Mouse (Mus musculus): Measurements from ENCODE around the gene Gipc3.

Gipc3 gene

DNA sequence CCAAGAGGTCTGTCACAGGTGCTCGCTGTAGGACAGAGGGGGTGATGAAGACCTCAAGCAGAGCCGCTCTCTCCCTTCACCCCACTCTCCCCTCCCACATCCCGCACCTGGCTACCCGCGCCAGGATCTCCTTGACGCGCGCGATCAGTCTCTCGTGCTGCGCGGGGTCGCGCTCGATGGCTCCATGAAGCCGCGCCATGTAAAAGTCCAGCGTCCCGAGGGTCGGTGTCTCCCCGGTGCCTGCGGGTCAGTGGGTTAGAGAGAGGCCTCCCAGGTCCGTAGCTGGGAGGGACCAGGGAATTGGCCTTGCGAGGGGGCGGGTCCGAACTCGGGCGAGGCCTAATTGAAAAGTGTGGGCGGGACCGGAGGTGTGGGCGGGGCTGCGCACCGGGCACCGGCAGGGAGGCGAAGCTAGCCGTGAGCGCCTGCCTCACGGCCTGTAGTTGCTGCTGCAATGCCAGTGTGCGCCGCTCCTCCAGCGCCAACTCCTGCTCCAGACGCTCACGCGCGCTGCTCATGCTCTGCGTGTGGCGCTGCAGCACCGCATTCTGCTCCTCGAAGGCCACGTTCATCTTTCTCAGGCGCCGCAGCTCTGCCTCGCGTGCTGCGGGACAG, 3.5 kb upstream of the Gipc3 start:
- DNase-seq (ENCODE audit: low spot score) = no peak

DNA sequence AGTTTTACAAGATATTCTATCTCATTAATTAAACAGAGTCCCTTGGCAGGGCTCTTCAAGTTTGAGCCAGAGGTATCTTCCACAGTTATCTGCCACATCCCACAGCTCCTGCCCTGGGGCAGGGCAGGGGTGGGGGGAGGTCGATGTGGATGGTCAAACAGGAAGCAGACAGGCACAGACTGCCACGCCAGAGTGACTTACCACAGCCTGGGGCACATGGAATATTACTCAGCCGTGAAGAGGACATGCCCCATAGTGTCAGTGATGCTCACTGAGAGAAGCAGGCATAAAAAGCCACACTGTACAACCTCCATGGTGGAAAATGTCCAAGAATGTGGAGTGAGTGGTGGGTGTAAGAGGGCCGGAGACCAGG, 2.1 kb upstream of the Gipc3 start:
- no peak for DNase-seq (ENCODE audit: low spot score)

DNA sequence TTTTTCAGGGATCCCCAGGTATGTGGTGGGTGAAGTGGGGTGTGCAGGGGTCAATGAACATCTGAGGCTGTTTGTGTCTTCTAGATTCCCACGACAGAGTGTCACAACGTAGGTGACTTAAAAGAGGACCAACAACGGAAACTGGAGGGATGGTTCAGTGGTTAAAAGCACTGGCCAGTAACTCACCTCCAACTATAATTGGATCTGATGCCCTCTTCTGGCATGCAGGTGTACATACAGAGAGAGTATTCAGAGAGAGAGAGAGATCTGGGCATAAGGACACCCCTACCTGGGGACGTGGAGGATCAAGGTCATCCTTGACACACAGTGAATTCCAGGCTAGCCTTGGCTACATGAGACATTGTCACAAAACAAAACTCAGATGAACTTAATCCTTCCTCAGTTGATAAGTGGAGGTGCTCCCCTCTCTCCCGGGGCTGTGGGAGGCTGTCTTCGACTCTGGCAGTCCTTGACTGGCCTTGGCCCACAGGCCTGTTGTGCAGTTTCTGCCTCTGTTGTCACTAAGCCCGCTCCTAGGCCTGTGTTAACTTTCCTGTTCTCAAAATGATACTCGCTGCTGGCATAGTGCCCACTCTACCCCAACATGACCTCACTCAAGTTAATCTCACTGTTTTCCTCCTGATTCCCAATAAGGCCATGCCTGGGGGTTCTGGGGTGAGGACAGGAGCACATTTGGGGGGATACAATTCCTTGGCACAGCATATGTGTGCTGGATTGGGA, 1.5 kb upstream of the Gipc3 start:
- DNase-seq (ENCODE audit: low spot score) = no peak

DNA sequence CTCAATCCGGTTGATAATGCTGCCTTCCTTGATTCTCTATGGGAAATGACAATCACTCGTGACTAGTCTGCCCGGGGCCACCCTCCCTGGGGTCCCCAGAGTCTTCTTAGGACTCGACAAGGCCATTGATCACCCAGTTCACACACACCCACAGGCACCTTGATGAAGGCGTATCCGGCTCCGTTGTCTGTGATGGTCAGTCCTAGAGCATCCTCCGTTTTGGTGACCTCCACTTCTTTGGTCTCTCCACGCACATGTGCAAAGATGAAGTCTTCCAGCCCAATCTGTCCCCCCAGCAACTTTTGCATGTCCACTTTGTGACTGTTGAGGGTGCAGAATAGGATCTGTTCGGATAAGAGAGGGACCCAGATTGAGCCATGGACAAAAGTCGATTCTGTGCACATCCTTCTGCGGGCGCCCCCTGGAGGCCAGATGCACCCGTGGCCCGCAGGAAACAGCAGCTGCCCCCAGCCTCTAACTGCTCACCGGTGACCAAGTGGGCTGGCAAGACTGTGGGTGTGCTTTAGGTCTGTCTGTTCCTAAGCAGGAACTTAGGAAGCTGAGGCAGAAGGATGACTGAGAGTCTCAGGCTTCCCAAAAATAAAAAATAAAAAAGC, 1.6 kb downstream of the Gipc3 start:
- DNase-seq (ENCODE audit: low spot score) = peak; percentile 55

DNA sequence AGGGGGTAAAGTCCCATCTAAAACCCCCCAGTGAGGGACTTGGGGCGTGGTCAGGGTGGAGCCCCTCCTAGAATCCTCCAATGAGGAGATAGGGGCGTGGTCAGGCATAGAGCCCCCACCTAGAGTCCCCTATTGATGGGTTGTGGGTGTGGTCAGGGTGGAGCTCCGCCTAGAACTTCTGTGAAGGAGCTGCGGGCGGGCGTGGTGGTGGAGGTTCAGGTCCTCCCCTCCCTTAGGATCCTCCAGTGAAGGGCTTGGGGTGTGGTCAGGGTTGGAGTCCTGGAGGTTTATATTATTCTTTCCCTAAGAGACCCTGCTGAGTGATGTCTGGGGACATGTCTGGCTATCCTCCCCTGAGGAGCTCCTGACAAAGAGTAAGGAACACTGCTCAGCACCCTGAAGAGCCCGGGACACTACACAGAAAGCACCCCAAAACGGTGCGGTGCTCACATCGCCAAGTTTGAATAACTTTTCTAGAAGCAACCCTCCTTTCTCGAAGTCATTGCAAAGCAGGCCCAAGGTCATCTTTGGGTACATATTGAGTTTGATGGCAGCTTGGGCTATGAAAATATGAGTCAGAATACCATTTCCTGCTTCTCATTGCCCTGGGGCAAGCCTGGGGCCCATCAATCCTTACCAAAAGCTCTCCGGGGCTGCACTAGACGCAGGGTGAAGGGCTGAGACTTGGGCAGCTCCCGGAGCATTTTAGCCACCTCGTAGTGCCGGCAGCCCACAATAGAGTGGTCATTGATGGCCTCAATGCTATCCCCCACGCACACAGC, 2.3 kb downstream of the Gipc3 start:
- no peak for DNase-seq (ENCODE audit: low spot score)

DNA sequence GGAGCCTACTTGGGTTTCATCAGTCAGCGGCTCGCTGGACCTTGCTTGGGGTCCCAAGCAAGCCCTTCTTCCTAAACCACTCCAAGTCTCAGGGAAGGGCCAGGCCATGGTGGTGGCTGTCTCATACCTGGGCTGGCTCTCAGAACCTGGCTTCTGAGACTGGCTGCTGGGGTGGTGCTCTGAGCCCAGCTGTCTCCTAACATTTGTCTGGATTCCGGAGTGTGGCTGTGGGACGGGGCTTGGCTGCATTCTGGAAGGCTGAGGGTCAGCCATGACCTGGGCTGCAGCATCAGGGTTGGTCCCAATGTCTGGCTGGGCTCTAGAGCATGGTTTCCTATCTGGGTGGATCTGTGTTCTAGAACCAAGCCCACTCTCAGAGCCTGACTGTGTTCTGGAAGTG, 6.5 kb downstream of the Gipc3 start:
- no peak for DNase-seq (ENCODE audit: low spot score)

DNA sequence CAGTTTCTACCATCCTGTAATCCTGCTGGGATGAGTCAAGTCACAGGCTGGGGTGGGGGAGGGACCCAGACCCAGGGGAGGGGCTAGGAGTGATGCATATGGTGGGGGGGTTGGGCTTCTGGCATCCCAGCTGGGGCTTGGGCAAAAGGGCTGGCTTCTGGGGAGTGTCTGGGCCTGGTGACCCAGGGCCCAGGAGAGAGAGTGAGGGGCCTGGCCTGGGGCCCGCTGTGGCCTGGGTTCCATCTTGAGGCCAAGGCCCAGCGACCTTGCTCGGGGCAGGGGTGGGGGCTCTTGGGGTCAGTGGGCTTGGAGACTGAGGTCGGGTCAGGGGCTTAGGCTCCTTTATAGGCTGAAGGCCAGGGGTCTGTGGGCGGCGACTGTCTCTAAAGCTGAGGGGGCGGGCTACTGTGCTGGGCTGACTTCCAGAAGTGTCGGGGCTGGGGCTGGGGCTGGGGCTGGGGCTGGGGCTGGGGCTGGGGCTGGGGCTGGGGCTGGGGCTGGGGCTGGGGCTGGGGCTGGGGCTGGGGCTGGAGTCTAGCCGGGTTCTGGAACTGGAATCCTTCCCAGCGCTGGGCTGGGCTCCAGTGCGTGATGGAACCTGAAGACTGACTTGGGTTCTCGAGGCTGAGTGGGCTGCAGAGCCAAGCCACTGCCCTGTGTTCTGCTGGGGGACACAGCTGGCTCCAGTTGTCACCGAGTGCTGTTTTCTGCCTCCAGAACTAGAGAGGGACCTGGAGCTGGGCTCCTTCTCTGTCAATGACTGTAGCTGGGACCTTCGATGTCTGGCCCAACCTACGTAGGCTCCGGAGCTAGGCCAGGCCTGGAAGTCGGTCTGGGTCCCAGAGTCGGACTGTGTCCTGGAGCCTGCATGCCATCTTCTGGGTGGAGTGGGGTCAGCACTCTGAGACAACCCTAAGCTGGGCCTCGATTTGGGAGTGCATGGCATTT, 7.4 kb downstream of the Gipc3 start:
- peak; percentile 85 for DNase-seq (ENCODE audit: low spot score)

DNA sequence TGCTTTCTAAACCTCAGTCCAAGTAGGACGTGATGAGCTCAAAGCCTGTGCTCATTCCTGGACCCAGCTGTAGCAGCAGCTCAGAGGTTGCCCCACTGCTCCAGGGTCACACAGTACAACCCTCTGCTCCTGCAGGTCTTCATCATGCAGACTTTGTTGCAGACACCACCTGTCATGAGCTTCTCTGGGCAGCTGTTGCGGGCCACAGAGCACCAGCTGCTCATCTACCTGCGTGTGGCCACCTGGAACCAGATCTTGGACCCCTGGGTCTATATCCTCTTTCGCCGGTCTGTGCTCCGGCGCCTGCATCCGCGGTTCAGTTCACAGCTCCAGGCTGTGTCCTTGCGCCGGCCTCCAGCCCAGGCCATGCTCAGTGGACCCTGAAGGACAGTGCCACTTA, 8.7 kb downstream of the Gipc3 start:
- DNase-seq (ENCODE audit: low spot score) = no peak

DNA sequence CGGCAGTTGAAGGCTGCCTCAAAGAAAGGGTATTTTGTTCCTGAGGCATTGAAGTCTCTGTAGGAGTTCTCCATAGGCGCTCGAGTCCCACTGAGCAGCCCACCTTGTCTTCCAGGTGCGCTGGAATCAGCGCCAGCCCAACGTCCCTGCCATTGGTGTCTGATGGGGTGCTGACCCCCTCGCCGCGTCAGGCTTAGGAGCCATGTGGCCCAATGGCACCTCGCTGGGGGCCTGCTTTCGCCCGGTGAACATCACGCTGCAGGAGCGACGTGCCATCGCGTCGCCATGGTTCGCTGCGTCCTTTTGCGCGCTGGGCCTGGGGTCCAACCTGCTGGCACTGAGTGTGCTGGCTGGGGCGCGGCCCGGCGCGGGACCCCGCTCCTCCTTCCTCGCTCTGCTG, 10.8 kb downstream of the Gipc3 start:
- DNase-seq (ENCODE audit: low spot score) = no peak

DNA sequence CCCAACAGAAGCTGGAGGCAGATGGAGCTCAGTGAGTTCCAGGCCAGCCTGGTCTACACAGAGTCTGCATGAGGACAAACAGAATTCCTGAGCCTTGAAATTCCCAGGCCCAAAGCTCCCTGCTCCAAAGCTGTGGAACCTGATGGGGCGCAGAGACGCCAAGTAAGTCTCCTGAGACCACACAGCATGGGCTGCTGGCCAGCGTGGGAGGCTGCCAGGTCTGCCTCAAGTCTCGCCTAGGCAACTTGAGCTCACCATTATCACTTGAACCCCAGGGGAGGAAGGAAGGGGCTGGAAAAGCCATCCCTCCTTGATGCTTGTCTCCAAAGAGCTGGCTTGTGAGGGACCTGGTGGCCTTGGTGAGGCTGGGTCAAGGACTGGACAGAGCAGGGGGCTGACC, 13.1 kb downstream of the Gipc3 start:
- DNase-seq (ENCODE audit: low spot score) = peak; percentile 61

DNA sequence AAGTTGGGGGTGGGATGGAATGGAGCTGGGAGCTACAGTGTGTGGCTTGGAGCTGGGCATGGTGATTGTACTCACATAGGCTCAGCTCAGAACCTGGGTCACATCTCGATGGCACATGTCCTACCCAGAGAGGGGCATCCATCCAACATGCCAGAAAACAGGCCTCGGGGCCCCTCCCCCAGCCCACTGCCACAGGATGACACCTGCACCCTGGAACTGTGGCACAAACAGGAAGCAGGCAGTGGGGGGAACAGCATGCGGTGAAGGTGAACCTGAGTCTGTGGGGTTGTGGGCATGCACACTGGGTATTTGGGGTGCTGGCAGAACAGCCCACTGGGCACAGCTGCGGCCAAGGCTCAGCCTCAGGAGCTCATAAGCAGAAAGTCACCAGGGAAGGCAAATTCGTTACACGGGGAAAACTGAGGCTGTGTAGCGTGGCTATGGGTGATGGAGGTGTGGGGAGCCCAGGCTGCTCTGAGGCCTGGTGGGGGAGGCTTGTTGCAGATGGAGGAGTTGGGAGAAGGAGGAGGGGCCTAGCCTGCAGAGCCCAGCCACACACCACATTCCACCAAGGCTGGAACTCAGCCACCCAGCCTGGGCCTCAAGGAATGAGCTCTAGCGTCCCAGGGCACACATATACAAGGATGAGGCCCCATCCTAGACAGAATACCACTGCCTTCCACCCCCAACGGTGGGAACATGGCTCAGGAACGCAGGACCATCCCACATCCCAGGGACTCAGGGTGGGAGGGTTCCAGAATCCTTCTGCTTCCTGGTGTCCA, 13.7 kb downstream of the Gipc3 start:
- no peak for DNase-seq (ENCODE audit: low spot score)

DNA sequence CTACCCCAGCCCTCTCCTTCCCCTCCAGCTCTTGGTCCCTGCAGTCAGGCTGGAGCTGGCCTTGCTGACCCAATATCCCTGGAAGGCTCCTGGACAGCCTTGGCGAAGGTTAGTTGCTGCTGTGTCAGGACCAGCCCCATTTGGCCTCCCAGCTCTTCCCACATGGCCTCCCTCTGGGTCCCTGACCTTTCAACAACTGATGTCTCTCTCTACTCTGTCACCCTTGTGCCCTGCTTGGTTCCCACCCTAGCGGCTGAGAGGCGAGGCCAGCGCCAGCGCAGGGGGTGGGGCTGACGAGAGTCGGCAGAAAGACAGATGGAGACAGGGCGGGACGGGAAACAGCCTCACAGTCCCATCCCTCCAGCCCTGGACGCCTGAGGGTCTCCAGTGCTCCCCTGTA, 14.7 kb downstream of the Gipc3 start, which contains the start of gene Tbxa2r:
Gene Tbxa2r, plus strand, starts transcription at position 346 of the 400 bp plus-strand sequence.
- DNase-seq (ENCODE audit: low spot score) = no peak

DNA sequence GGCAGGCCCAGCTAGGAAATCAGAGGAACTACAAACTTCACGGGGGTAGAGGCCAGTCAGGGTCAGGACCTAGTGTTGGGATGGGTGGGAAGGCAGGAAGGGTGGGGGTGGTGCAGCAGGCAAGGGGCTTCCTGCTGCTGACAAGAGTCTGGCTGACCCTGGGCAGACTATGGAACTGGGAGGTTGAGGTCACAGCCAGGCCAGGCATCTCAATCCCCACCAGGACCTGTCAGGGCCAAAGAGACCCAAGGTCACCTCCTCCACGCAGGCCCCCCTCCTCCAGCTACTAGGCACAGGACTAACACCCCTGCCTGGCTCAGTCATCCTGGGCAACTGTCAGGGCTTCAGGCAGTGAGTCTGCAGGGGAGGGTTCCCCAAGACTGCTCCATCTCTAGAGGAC, 15.1 kb downstream of the Gipc3 start:
- no peak for DNase-seq (ENCODE audit: low spot score)

DNA sequence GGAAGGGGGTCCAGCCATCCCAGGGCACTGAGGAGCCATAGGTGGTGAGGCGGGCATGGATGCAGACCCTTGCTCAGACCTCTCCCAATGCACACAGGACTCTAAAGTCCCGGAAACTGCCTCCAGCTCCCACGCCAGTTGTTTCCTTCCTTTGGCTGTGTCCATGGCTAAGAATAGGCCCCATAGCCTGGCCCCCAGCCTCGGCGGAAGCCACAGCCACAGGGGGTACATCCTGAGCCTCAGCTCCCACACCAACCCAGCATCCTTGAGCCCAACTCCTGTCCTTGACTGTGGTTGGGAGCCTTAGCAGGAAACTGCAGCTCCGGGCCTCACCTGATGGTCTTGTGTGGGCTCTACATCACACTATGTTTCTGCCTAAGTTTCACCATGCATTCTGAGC, 16.2 kb downstream of the Gipc3 start:
- DNase-seq (ENCODE audit: low spot score) = no peak

DNA sequence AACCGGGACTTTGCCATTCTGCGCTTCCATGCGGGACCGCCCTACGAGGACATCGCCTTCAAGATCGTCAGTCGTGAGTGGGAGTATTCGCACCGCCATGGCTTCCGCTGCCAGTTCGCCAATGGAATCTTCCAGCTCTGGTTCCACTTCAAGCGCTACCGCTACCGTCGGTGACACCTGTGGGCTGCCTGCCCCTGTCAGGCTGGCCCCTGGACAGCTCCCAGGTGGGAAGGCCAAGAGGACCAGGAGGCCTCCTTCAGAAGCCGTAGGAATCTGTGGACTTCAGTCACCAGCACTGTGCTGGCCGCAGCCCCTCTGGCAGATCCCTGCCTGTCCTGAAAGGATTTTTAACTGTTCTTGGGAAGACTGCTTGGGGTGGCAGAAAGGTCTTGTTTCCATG, 17.3 kb downstream of the Gipc3 start:
- DNase-seq (ENCODE audit: low spot score) = no peak

DNA sequence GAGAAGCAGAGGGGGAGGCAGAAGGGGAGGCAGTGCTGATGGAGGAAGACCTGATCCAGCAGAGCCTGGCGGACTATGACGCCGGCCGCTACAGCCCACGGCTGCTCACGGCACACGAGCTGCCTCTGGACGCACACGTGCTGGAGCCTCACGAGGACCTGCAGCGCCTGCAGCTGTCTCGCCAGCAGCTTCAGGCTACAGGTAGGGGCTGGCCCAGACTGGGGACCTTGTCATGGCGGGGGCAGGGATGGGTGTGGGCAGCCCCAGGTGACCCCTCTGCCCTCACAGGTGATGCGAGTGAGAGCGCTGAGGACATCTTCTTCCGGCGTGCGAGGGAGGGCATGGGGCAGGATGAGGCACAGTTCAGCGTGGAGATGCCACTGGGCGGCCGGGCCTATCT, 17.9 kb downstream of the Gipc3 start:
- DNase-seq (ENCODE audit: low spot score) = no peak

DNA sequence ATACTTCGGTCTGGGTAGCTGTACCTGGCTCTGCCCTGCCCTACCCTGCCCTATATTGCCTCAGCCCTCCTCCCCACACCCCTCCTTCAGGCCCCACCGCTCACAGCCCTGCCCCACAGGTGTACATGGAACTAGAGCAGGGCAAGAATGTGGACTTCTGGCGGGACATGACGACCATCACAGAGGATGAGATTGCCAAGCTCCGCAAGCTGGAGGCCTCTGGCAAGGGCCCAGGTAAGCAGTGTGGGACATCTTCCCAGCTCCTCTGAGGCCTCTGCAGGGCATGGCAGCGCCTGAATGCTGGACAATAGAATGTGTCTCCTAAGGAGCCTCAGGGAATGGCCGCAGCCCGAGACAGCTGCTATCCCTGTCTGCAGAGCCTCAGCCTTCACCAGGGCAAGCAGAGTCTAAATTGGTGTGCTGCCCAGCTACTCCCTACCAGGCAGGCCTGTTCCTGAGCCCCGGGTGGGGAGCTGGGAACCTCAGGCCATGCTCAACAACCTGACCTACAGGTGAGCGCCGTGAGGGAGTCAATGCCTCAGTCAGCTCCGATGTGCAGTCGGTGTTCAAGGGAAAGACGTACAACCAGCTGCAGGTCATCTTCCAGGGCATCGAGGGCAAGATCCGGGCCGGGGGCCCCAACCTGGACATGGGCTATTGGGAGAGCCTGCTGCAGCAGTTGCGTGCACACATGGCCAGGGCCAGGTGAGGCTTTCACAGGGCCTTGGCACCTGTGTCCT, 19.1 kb downstream of the Gipc3 start:
- peak; percentile 43 for DNase-seq (ENCODE audit: low spot score)

DNA sequence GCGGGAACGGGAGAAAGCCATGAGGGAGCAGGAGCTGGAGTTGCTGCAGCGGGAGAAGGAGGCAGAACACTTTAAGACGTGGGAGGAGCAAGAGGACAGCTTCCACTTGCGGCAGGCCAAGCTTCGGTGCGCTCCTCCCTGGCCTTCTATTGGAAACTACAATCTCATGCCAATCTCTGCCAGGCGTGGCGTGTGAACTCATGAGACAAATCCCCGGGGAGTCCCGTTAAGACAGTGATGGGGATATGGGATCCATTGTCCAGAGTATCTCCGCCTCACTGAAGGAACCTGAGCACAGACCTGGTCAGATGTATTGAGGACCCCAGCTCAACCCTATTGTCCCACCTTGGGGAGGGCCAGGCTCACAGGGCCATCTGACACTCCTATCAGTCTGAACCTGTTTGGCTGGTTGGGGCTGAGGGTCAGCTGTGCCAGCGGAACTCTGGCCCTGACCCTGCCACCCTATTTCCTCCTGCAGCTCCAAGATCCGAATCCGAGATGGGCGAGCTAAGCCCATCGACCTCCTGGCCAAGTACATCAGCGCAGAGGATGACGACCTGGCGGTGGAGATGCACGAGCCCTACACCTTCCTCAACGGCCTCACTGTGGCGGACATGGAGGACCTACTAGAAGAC, 19.8 kb downstream of the Gipc3 start:
- peak; percentile 86 for DNase-seq (ENCODE audit: low spot score)

DNA sequence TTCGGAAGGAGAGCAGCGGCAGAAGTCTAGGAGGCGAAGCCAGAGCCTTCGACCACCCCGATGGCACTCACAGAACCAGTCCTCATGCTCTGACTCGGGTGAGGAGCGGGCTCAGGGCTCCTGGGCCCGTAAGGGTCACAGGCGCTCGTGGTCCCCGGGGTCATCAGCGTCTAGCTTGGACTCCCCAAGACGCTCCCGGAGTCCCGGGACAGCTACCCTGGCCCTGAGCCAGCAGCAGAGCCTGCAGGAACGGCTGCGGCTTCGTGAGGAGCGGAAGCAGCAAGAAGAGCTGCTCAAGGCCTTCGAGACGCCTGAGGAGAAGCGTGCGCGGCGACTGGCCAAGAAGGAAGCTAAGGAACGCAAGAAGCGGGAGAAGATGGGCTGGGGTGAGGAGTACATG, 20.6 kb downstream of the Gipc3 start:
- DNase-seq (ENCODE audit: low spot score) = peak; percentile 63

DNA sequence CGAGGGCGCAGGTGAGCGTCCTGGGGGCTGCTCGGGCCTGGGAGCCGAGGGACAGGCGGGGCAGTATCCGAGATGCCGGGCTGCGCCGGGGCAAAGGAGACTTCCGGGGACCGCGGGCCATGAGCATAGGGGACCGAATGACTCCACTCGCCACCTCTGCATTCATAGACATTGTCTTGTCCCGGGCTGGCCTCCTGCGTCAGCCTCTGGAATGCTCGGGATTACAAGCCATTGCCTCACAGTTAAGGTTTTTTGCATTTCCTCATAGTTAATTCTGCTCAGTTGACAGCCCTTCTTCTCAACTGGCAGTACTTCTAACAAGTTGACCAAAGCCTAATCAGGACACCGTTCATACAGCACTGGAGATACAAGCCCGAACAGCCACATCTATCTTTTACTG, 21.6 kb downstream of the Gipc3 start:
- DNase-seq (ENCODE audit: low spot score) = peak; percentile 82
